Mouse (Mus musculus) C2C12 (cell line): ENCODE results near the gene Ctsl. TPM values are rescaled to one million over a fixed set of nuclear protein-coding genes. Genes with fewer than 3 reads are reported as not detected.

Source experiments
- H3K27me3 ChIP-seq: one replicate; pipeline ENCODE4 v1.6.1; 2011; ENCODE audit not compliant: control insufficient read depth, insufficient read depth, insufficient read length
- H3K36me3 ChIP-seq: one replicate; pipeline ENCODE4 v1.6.1; 2011; ENCODE audit not compliant: control insufficient read depth, insufficient read depth
- H3K4me3 ChIP-seq: one replicate; pipeline ENCODE4 v1.5.1; 2011; ENCODE audit warnings: mild to moderate bottlenecking, control low read depth; ENCODE audit not compliant: poor library complexity, insufficient read depth, severe bottlenecking
- H3K79me2 ChIP-seq: one replicate; pipeline ENCODE4 v1.6.1; 2011; ENCODE audit not compliant: control insufficient read depth, insufficient read depth
- H3K79me3 ChIP-seq: one replicate; pipeline ENCODE4 v1.6.1; 2011; ENCODE audit warnings: low read depth, control low read depth
- H3ac ChIP-seq: one replicate; pipeline ENCODE3; 2011; ENCODE audit warnings: low read depth; ENCODE audit not compliant: control insufficient read depth, insufficient read length
- CEBPB ChIP-seq: IDR thresholded peaks from one replicate; pipeline ENCODE4 v1.6.1; 2011; ENCODE audit warnings: low read depth, mild to moderate bottlenecking, control low read depth, moderate library complexity
- CTCF ChIP-seq: IDR thresholded peaks from one replicate; pipeline ENCODE4 v1.5.1; 2011; ENCODE audit not compliant: control insufficient read depth, insufficient read depth, insufficient read length
- FOSL1 ChIP-seq: IDR thresholded peaks from one replicate; pipeline ENCODE4 v1.8.0; 2011; ENCODE audit warnings: mild to moderate bottlenecking, low read length; ENCODE audit not compliant: poor library complexity, insufficient read depth, severe bottlenecking
- MAX ChIP-seq: IDR thresholded peaks from one replicate; pipeline ENCODE4 v1.6.1; 2011; ENCODE audit warnings: mild to moderate bottlenecking, control low read depth
- MYOD1 ChIP-seq: IDR thresholded peaks from one replicate; pipeline ENCODE4 v1.6.1; 2011; ENCODE audit warnings: low read depth; ENCODE audit not compliant: control insufficient read depth, insufficient read length
- MYOG ChIP-seq: IDR thresholded peaks from one replicate; pipeline ENCODE4 v1.6.1; 2011; ENCODE audit not compliant: control insufficient read depth, insufficient read length; ENCODE audit errors: extremely low read depth
- USF1 ChIP-seq: IDR thresholded peaks from one replicate; pipeline ENCODE4 v1.6.1; 2011; ENCODE audit warnings: low read depth, mild to moderate bottlenecking, control low read depth, moderate library complexity
- polyA plus RNA-seq: library from polyadenylated mRNA; unstranded; fragments of >200 nt; fragmentation: generic; extraction: Trizol; gene quantifications from one replicate; pipeline ENCODE4 v1.2.1, GENCODE M21; 2012; ENCODE audit warnings: missing spikeins

Gene Ctsl
- polyA plus RNA-seq, 1 experiment: 462 TPM

DNA sequence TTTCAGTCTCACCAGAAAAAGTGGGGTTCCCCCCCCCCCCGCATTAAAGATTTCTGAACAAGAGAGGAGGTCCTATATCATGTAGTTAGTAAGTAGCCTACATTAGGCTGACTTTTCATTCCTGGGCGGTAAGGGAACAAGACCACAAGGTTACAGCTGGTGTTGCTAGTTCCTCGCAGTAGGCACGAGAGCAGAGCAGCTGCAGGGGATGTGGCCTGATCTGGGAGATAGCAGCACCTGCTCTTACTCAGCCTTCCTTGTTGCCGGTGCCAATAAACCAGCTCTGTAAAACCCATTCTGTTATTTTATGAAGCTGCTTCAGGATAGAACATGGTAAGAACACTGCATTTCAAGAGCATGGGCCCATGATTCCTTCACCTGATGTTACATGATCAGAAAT lies 39.9 kb upstream of the Ctsl start:
- Histone ChIP-seq H3K79me3 (no peaks in the 10 kb centered on the region), H3K79me2 (no peaks in the 10 kb centered on the region), H3K4me3 (no peak overlapping the region), H3ac (no peak overlapping the region), H3K27me3 (no peaks in the 10 kb centered on the region), H3K36me3 (no peaks in the 10 kb centered on the region)
- TF ChIP-seq CTCF (no peak), MYOD1 (peak; percentile 95)

DNA sequence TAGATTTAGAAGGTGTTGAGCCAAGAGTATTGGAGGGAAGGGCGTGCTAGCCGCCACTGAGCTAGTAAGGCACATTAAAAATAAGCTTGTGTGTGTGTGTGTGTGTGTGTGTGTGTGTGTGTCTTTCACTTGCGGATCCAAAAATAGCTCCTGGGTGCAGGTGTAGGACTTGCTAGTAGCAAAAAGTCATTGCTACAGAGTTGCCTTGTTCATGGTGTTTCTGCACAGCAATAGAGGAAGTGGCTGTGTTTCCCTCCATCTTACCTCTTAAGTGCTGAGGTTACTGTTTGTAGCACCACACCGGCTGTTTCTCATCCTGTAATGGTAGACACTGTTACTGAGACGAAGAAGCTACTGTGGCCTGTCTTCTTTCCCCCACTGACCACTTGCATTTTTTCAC lies 37.3 kb upstream of the Ctsl start:
- no peaks in the 10 kb centered on the region for H3K79me2 ChIP-seq
- no peak overlapping the region for H3ac ChIP-seq
- TF ChIP-seq MAX: no peak
- no peak for TF ChIP-seq CEBPB
- TF ChIP-seq USF1: no peak
- no peak for TF ChIP-seq CTCF
- TF ChIP-seq MYOG: no peak
- no peak for TF ChIP-seq FOSL1
- no peak for TF ChIP-seq MYOD1
- no peak overlapping the region for H3K4me3 ChIP-seq
- H3K36me3 ChIP-seq: no peaks in the 10 kb centered on the region
- H3K27me3 ChIP-seq: no peaks in the 10 kb centered on the region
- H3K79me3 ChIP-seq: no peaks in the 10 kb centered on the region

DNA sequence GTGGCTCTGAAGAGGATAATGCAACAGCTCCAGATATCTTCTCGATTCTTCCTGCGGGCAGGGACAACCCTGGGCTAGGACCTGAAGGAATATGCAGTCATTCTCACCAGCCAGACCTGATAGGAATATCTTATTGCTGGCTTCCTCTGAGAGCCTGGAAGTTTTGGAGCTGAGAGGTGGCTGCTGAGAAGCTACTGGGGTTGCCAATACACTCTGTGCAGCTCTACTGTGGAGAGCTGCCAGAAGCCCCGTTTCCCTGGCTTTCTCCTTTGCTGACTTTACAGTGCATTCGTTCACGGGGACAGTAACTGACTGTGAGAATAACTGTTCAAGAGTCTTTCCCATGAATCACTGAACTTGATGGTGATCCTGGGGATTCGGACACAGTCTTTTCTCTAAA lies 34.9 kb upstream of the Ctsl start:
- Histone ChIP-seq H3K27me3 (no peaks in the 10 kb centered on the region), H3ac (no peak overlapping the region), H3K4me3 (no peak overlapping the region), H3K36me3 (no peaks in the 10 kb centered on the region), H3K79me3 (no peaks in the 10 kb centered on the region), H3K79me2 (no peaks in the 10 kb centered on the region)
- TF ChIP-seq CEBPB: no peak
- no peak for TF ChIP-seq CTCF
- TF ChIP-seq FOSL1: no peak
- TF ChIP-seq MYOD1: no peak
- no peak for TF ChIP-seq MYOG

DNA sequence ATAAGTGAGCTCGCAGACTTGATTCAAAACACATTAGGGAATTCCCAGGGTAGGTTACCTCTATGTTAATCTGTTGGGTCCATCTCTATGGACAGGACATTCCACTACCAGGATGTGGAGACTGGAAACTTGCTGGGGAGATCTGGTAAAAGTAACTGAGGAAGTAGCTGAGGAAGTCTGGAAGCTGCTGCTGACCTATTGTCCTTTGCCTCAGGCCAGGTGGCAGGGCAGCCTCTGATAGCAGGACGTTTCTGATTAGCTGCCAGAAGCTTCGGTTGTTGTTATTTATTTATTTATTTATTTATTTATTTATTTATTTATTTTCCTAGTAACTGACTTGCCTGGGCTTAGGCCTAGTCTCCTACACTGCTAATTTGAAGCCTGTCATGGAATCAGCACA lies 32.8 kb upstream of the Ctsl start:
- Histone ChIP-seq H3K36me3 (no peaks in the 10 kb centered on the region), H3ac (no peak overlapping the region), H3K79me2 (no peaks in the 10 kb centered on the region), H3K79me3 (no peaks in the 10 kb centered on the region), H3K4me3 (no peak overlapping the region), H3K27me3 (no peaks in the 10 kb centered on the region)
- TF ChIP-seq CTCF: no peak

DNA sequence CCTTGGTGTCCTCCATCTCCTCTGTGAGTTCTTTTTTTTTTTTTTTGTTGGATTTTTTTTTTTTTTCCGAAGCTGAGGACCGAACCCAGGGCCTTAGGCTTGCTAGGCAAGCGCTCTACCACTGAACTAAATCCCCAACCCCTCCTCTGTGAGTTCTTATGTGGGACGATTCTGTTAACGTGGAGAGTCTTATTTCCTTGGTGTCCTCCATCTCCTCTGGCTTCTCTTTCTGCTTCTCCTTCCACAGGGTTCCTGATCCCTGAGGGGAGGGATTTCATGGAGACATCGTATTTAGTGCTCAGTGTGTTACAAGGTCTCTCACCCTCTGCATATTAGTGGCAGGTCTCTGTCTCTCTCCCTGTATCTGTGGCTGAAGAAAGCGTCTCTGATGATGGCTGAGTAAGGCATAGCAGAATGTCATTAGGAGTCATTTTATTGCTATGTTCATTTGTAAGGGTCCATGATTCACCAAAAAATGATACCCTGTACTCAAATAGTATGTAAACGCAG lies 32.3 kb upstream of the Ctsl start:
- H3K79me2 ChIP-seq: no peaks in the 10 kb centered on the region
- no peaks in the 10 kb centered on the region for H3K79me3 ChIP-seq
- H3ac ChIP-seq: no peak overlapping the region
- no peak for TF ChIP-seq CEBPB
- no peak for TF ChIP-seq MYOG
- no peak for TF ChIP-seq USF1
- TF ChIP-seq FOSL1: no peak
- no peak for TF ChIP-seq CTCF
- no peak for TF ChIP-seq MAX
- no peak for TF ChIP-seq MYOD1
- H3K36me3 ChIP-seq: no peaks in the 10 kb centered on the region
- H3K4me3 ChIP-seq: no peak overlapping the region
- H3K27me3 ChIP-seq: no peaks in the 10 kb centered on the region

DNA sequence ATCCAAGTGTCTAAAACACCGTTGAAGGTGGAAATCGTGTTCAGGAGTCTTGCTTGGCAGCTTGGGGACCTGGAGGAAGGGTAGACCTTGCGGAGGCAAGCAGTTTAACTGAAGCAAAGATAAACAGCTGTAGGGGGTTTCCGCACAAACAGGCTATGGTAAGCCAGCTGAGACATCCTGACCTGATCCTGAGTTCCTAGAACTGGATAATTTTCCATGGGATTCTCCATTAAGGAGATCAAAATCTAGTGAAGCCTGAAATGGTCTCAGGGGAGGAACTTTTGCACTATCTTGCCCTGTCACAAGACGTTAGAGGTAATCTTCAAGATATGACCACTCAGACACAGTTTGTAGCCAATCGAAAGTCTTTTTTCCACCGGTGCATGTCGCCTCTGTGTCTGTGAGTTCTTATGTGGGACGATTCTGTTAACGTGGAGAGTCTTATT lies 31.8 kb upstream of the Ctsl start:
- no peak overlapping the region for H3K4me3 ChIP-seq
- no peaks in the 10 kb centered on the region for H3K79me3 ChIP-seq
- H3K27me3 ChIP-seq: no peaks in the 10 kb centered on the region
- no peak overlapping the region for H3ac ChIP-seq
- no peaks in the 10 kb centered on the region for H3K79me2 ChIP-seq
- TF ChIP-seq MAX (no peak), CTCF (no peak)
- no peaks in the 10 kb centered on the region for H3K36me3 ChIP-seq

DNA sequence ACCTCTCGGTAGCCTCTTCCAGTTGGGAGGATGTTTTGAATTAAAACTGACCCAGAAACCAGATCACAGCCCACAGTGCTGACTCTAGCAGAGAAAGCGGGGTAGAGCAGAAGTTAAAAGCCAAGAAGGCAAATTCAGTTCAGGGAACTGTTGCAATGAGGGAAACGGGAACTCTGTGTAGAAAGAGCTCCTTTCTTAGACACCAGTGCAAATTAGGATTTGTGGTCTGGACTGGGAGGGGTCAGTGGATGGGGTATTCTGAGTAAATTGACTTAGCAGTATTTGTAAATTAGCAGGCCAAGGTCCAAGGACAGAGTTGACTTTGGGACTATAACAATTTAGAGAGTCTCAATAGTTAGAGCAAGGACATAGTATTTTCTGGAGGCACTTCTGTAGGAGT lies 31.3 kb upstream of the Ctsl start:
- no peaks in the 10 kb centered on the region for H3K79me2 ChIP-seq
- TF ChIP-seq CEBPB: no peak
- TF ChIP-seq MAX: no peak
- H3K36me3 ChIP-seq: no peaks in the 10 kb centered on the region
- no peaks in the 10 kb centered on the region for H3K27me3 ChIP-seq
- no peak overlapping the region for H3K4me3 ChIP-seq
- no peak overlapping the region for H3ac ChIP-seq
- H3K79me3 ChIP-seq: no peaks in the 10 kb centered on the region
